Mouse (Mus musculus) CD4-positive helper T cell, adult 2 months (primary cell): ENCODE measurements at regions not wholly inside any gene's neighbourhood (a gene's known extent, or its start where the extent isn't known, plus 50 kb on each side); places are given as distances from the start of the nearest gene placed in this dataset.

Experiments used
- DNase-seq: peaks from one replicate; pipeline ENCODE4 v3.0.0-alpha.2; 2012; ENCODE audit warnings: low read depth, missing footprints, low spot score

DNA sequence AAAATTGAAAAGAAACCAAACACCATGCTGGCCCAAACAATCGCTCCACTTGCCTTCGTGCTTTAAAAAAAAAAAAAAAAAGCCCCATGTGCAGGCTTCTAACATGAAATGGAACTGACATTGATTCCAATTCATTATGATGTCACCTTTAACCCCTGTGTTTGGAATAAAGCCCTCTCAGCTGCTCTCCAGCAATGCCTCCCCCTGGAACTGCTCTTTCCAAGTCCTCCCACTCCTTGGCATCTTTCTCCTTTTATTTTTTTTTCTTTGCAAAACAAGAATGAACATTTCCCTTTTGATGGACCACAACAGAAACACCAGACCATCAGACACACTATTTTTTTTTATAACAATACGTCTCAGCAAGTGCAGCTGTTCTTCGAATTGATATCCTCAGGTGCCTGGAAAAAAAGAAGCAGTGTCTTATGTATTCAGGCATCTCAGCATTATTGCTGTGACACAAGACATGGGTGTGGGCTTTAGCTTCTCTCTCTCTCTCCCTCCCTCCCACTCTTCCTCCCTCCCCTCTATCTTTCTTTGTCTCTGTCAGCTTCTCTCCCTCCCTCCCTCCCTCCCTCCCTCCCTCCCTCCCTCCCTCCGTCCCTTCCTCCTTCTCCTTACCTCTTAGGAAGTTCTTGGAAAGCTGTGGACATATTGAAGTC, 152.3 kb upstream of the Pitrm1 start:
- DNase-seq = no peak

- no peak for DNase-seq
These were observed 150.3 kb upstream of the Pitrm1 start for GRCm38 (mm10) chr13:6397648-6398047.

GRCm38 (mm10) chr13:6431821-6432220, 116.1 kb upstream of the Pitrm1 start:
- no peak for DNase-seq

GRCm38 (mm10) chr13:6446976-6447375, 101.0 kb upstream of the Pitrm1 start:
- no peak for DNase-seq

DNA sequence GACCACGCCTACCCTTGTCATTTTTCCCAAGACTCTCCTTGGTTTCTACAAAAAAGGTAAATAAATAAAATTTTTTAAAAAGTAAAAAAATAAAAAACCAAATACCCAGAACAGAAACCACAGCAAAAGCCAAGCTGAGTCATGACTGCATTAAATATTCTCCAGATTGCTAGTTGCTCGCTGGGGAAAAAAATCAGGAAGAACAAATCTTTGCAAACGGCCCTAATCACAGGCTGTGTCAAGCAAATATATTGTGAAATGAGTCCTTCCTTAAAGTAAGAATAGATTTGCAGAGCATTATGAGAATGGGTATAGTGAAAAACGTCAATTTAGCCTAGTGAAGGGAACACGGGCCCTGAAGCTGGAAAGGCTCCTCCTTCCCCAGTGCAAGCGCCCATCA, 86.6 kb upstream of the Pitrm1 start:
- DNase-seq = no peak

GRCm38 (mm10) chr13:6465911-6466419, 82.0 kb upstream of the Pitrm1 start:
- DNase-seq = no peak

- DNase-seq = no peak
These were observed 78.3 kb upstream of the Pitrm1 start for GRCm38 (mm10) chr13:6469446-6470227.

- no peak for DNase-seq
These were observed 77.5 kb upstream of the Pitrm1 start for GRCm38 (mm10) chr13:6470286-6471103.

DNA sequence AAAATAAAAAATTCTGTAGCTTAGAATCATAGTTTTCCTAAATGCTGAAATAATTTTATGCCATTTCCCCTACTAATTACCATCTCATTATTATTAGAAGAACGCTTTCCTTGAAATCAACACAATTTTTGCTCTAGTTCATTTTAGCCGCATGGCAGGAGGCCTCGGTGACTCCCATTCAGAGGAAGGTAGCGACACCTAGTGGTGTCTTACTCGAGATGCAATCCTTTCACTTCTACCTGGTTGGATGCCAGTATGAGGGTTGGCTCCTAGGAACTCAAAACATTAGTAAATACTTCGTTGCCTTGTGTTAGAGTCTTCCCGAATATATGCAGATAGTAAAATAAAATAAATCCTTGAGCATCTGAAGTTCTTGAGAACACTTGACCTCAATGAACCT, 76.3 kb upstream of the Pitrm1 start:
- DNase-seq = peak; percentile 55

GRCm38 (mm10) chr13:6473401-6474190, 74.4 kb upstream of the Pitrm1 start:
- DNase-seq = no peak

DNA sequence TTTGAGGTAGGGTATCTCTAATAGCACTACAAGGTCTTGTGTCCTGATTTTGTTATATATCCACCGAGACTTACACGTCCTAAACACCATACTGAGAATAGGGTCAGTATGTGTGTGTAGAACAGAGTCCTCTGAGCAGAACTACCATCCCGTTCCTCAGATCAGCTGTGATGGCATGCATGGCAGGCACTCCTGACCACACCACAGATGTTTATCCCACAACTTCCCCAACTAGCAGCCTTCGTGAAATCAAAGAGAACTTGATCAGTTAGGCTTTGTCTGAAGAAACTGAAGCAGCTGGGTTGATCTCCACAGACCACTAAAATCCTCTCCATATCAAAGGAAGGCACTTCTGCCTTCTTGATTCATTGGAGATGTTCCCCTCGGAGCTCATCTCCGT, 68.3 kb upstream of the Pitrm1 start:
- no peak for DNase-seq

DNA sequence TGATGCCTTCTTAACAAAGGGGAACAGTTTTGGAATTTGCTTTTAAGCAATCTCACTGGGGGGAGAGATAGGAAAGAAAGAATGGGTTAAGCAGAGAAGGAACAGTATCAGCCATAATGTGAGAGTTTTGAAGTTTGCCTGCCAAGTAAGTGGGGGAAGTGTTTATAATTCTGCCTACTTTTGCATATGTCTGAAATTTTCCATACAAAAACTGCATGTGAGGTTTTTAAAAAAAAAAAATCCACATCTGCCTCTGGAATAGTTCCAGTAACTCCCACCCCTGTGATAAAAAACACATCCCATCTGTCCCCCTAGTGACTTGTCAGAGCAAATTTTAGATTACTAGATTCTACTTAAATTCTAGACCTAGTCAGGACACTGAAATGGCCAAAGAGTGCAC, 63.5 kb upstream of the Pitrm1 start:
- no peak for DNase-seq

GRCm38 (mm10) chr13:6487837-6488236, 60.1 kb upstream of the Pitrm1 start:
- no peak for DNase-seq

DNA sequence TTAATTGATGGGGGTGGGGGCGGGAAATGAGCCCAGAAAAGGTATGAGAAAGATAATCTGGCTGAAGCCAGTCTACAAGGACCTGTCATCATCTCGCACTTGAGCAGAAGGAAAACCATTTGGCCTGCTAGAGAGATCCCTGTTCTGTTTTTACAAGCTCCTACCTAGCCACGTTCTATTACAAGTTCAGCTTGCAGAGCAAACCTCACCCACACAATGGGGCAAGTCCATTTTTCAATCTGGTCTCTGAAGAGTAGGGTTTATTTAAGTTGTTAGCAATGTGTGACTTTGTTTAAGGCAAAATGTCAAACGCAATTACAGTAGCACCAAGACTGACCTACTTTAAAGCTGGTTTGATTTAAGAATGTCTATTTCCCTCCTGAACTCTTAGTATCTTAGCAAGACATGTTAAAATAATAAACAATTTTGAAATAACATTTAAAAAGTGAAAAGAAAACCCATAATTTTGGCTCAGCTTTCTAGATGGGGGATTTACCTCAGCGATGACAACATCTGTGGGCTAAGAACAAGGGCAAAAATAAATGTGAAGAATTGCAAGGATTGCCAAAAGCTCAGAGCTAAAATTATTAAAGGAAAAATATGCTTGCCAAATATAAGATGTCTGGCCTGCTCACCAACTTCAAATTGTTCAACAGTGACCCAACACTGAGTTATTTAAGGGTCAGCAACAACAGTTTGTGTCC, 54.9 kb upstream of the Pitrm1 start:
- DNase-seq = no peak
